Mouse (Mus musculus): ENCODE results near the gene Slc36a2. TPM values are rescaled to one million over a fixed set of nuclear protein-coding genes. Genes with fewer than 3 reads are reported as not detected.

Gene Slc36a2
- polyA plus RNA-seq (2012; rRNA removed): 3.1 and 4.5 TPM in 2 replicates

GRCm38 (mm10) chr11:55184733-55185291 is at the start of gene Slc36a2:
TSS of gene Slc36a2 (minus strand) at chr11:55185077.
- DNase-seq (ENCODE audit: low spot score): no peak

- no peak for DNase-seq (ENCODE audit: low spot score)
Observed at GRCm38 (mm10) chr11:55234288-55234687, 49.4 kb upstream of the Slc36a2 start.

- DNase-seq (ENCODE audit: low spot score): no peak
Observed at GRCm38 (mm10) chr11:55231034-55231433, 46.2 kb upstream of the Slc36a2 start.

- DNase-seq (ENCODE audit: low spot score): no peak
Observed at GRCm38 (mm10) chr11:55221306-55221705, 36.4 kb upstream of the Slc36a2 start.

GRCm38 (mm10) chr11:55218473-55218872 is 33.6 kb upstream of the Slc36a2 start:
- no peak for DNase-seq (ENCODE audit: low spot score)

- DNase-seq (ENCODE audit: low spot score): no peak
Observed at GRCm38 (mm10) chr11:55217880-55218279, 33.0 kb upstream of the Slc36a2 start.

- DNase-seq (ENCODE audit: low spot score): no peak
Observed at GRCm38 (mm10) chr11:55217418-55217817, 32.5 kb upstream of the Slc36a2 start.

GRCm38 (mm10) chr11:55216830-55217229 is 32.0 kb upstream of the Slc36a2 start:
- DNase-seq (ENCODE audit: low spot score): no peak

GRCm38 (mm10) chr11:55216061-55216460 is 31.2 kb upstream of the Slc36a2 start:
- no peak for DNase-seq (ENCODE audit: low spot score)

GRCm38 (mm10) chr11:55214978-55215377 is 30.1 kb upstream of the Slc36a2 start:
- DNase-seq (ENCODE audit: low spot score): no peak

GRCm38 (mm10) chr11:55214161-55214560 is 29.3 kb upstream of the Slc36a2 start:
- DNase-seq (ENCODE audit: low spot score): no peak

- DNase-seq (ENCODE audit: low spot score): no peak
Observed at GRCm38 (mm10) chr11:55213518-55213917, 28.6 kb upstream of the Slc36a2 start.

- no peak for DNase-seq (ENCODE audit: low spot score)
Observed at GRCm38 (mm10) chr11:55209626-55210353, 24.9 kb upstream of the Slc36a2 start.

GRCm38 (mm10) chr11:55209032-55209431 is 24.2 kb upstream of the Slc36a2 start:
- no peak for DNase-seq (ENCODE audit: low spot score)

- no peak for DNase-seq (ENCODE audit: low spot score)
Observed at GRCm38 (mm10) chr11:55208001-55208690, 23.3 kb upstream of the Slc36a2 start.

GRCm38 (mm10) chr11:55204602-55205001 is 19.7 kb upstream of the Slc36a2 start:
- DNase-seq (ENCODE audit: low spot score): no peak

GRCm38 (mm10) chr11:55204159-55204596 is 19.3 kb upstream of the Slc36a2 start, which contains the start of gene Slc36a1:
TSS of gene Slc36a1 (plus strand) at chr11:55204350.
- DNase-seq (ENCODE audit: low spot score): peak; percentile 98

- DNase-seq (ENCODE audit: low spot score): no peak
Observed at GRCm38 (mm10) chr11:55197740-55198510, 13.0 kb upstream of the Slc36a2 start.

GRCm38 (mm10) chr11:55197086-55197485 is 12.2 kb upstream of the Slc36a2 start:
- DNase-seq (ENCODE audit: low spot score): no peak

GRCm38 (mm10) chr11:55190216-55190615 is 5.3 kb upstream of the Slc36a2 start:
- DNase-seq (ENCODE audit: low spot score): no peak

GRCm38 (mm10) chr11:55187777-55188176 is 2.9 kb upstream of the Slc36a2 start:
- DNase-seq (ENCODE audit: low spot score): no peak

GRCm38 (mm10) chr11:55187292-55187691 is 2.4 kb upstream of the Slc36a2 start:
- DNase-seq (ENCODE audit: low spot score): no peak
